Mouse (Mus musculus) heart, adult 2 months (tissue): Measurements from ENCODE around the gene Nxph3.

ENCODE experiments used
- CTCF ChIP-seq: fragments of 200-600 bp; IDR thresholded peaks from 2 replicates; pipeline ENCODE4 v1.8.1; 2022; ENCODE audit warnings: antibody characterized with exemption, mild to moderate bottlenecking, moderate library complexity
- EP300 ChIP-seq: fragments of 200-500 bp; IDR thresholded peaks from 2 replicates; pipeline ENCODE4 v1.6.1; 2011; ENCODE audit warnings: low read depth, low read length, control low read depth; ENCODE audit not compliant: insufficient read depth
- POLR2A ChIP-seq: fragments of 200-500 bp; IDR thresholded peaks from 2 replicates; pipeline ENCODE4 v1.6.1; 2011; ENCODE audit warnings: mild to moderate bottlenecking, low read depth, low read length, control low read depth; ENCODE audit not compliant: insufficient read depth

DNA sequence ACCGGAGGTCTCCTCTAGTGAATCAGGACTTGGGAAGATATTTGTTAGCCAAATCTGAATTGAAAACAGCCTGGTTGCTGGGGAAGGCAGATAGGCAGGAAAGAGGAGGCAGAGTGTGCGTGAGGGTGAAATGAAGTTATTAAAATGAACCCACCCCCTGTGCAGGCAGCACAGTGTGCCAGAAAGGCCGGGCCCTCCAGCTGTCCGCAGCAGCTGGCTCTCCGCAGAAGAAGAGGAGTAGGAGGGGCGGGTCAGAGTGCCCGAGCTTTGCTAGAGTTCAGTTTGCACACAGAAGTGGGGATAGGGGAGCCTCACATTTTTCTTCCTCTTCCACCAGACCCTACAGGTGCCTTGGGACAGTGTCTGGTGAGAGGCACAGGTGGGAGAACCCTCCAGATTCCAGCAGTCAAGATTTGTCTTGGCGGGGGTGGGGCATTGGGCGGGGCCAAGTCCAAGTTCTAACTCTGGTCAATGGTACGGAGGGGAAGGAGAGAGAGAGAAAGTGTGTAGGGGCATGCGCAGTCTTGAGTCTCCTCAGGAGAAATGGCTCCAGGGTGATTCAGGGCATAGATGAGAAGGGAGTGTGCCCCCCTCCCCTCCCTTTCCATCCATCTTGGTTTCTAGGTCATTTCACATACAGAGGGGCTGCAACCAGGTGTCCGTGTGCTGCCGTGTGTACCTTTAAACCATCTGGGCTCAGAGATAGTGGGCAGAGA is 6.0 kb downstream of the Nxph3 start:
- TF ChIP-seq CTCF = no peak
- TF ChIP-seq EP300 = no peak
- TF ChIP-seq POLR2A = no peak
